Mouse (Mus musculus) gastrocnemius, postnatal 4 days (tissue): ENCODE measurements around the gene Rabl6. TPM values are rescaled to one million over a fixed set of nuclear protein-coding genes. Genes with fewer than 3 reads are reported as not detected.

ENCODE experiments used
- DNase-seq, 2 experiments: peaks; one replicate each; pipeline ENCODE4 v3.0.0; 2021 to 2022; ENCODE audit warnings: low spot score in 2 of 2, mixed read lengths in 2 of 2
- long read RNA-seq, 2 experiments: library from polyadenylated mRNA; stranded (forward); transcript quantifications; one replicate each; pipeline ENCODE4 v2.0.0; 2021
- total RNA-seq, 2 experiments: library from RNA; stranded (reverse); gene quantifications; 2 replicates each; pipeline ENCODE4 v1.2.3; 2021

Rabl6 gene
- 10 to 100 TPM; 59.3 to 65.0 TPM for total RNA-seq
- long read RNA-seq, experiment 1, transcript Rabl6-201 (15 exons, 3,230 nt), result major isoform, 42 of 60 reads
- long read RNA-seq, experiment 1, partial matches to known transcripts, result 9 of 60 reads
- long read RNA-seq, experiment 1, other reads (novel, unspliced or antisense), result 9 of 60 reads
- long read RNA-seq, experiment 2, transcript Rabl6-201 (15 exons, 3,230 nt), result major isoform, 58 of 99 reads
- long read RNA-seq, experiment 2, partial matches to known transcripts, result 18 of 99 reads
- long read RNA-seq, experiment 2, other reads (novel, unspliced or antisense), result 23 of 99 reads

- DNase-seq, result peak; percentile 81 to 89
Measured at GRCm38 (mm10) chr2:25607761-25608622, at the start of gene Rabl6. TSS of gene Rabl6 (minus strand) at chr2:25608521.

- no peak for DNase-seq
Measured at GRCm38 (mm10) chr2:25657652-25658051, 49.3 kb upstream of the Rabl6 start, which contains the start of gene Lcn5. TSS of gene Lcn5 (plus strand) at chr2:25657952.

GRCm38 (mm10) chr2:25657246-25657645 is 48.9 kb upstream of the Rabl6 start:
- DNase-seq, result no peak

GRCm38 (mm10) chr2:25656691-25657090 is 48.4 kb upstream of the Rabl6 start:
- no peak for DNase-seq

GRCm38 (mm10) chr2:25654502-25654901 is 46.2 kb upstream of the Rabl6 start:
- DNase-seq, result no peak

GRCm38 (mm10) chr2:25652902-25653301 is 44.6 kb upstream of the Rabl6 start, which contains the start of gene Lcn8:
TSS of gene Lcn8 (plus strand) at chr2:25653120.
- no peak for DNase-seq

- peak in 1 of 2 experiments; percentile 43 for DNase-seq
Measured at GRCm38 (mm10) chr2:25639890-25640289, 31.6 kb upstream of the Rabl6 start.

GRCm38 (mm10) chr2:25634046-25634445 is 25.7 kb upstream of the Rabl6 start:
- no peak for DNase-seq

- DNase-seq, result no peak
Measured at GRCm38 (mm10) chr2:25633616-25634015, 25.3 kb upstream of the Rabl6 start.

GRCm38 (mm10) chr2:25628738-25629137 is 20.4 kb upstream of the Rabl6 start:
- no peak for DNase-seq

GRCm38 (mm10) chr2:25627811-25628210 is 19.5 kb upstream of the Rabl6 start, which contains the start of gene Fcna:
TSS of gene Fcna (minus strand) at chr2:25628030.
- no peak for DNase-seq

- no peak for DNase-seq
Measured at GRCm38 (mm10) chr2:25625986-25626385, 17.7 kb upstream of the Rabl6 start.

- DNase-seq, result peak; percentile 67 to 83
Measured at GRCm38 (mm10) chr2:25621229-25622200, 13.2 kb upstream of the Rabl6 start, which contains the start of gene Tmem141. TSS of gene Tmem141 (minus strand) at chr2:25622005.

- DNase-seq, result no peak
Measured at GRCm38 (mm10) chr2:25620852-25621228, 12.5 kb upstream of the Rabl6 start.

GRCm38 (mm10) chr2:25620386-25620785 is 12.1 kb upstream of the Rabl6 start:
- DNase-seq, result no peak

- no peak for DNase-seq
Measured at GRCm38 (mm10) chr2:25617578-25617977, 9.3 kb upstream of the Rabl6 start, which contains the start of gene Ccdc183. TSS of gene Ccdc183 (minus strand) at chr2:25617678.

GRCm38 (mm10) chr2:25616398-25616797 is 8.1 kb upstream of the Rabl6 start:
- DNase-seq, result no peak

- DNase-seq, result no peak
Measured at GRCm38 (mm10) chr2:25608671-25609070, 350 bp upstream of the Rabl6 start.

- DNase-seq, result no peak
Measured at GRCm38 (mm10) chr2:25602526-25602925, 5.8 kb downstream of the Rabl6 start.

- DNase-seq, result no peak
Measured at GRCm38 (mm10) chr2:25600037-25600436, 8.3 kb downstream of the Rabl6 start.

- no peak for DNase-seq
Measured at GRCm38 (mm10) chr2:25598749-25599148, 9.6 kb downstream of the Rabl6 start.
